Mouse (Mus musculus) splenic B cell, adult 2 months (primary cell): Measurements from ENCODE around the gene Gcc2.

Source experiments
- DNase-seq: peaks from one replicate; pipeline ENCODE4 v3.0.0-alpha.2; 2011; ENCODE audit warnings: low read depth, low spot score
- H3K27me3 ChIP-seq: 2 replicates; pipeline ENCODE4 v1.6.1; 2012; ENCODE audit warnings: mild to moderate bottlenecking, low read length, moderate library complexity, mixed read lengths; ENCODE audit not compliant: control insufficient read depth, poor library complexity, insufficient read depth, severe bottlenecking
- H3K36me3 ChIP-seq: 2 replicates; pipeline ENCODE4 v1.6.1; 2012; ENCODE audit warnings: mild to moderate bottlenecking, low read length, moderate library complexity, mixed read lengths; ENCODE audit not compliant: control insufficient read depth, poor library complexity, insufficient read depth, severe bottlenecking

Gcc2 gene

GRCm38 (mm10) chr10:58249535-58249934 is 5.8 kb upstream of the Gcc2 start:
- Histone ChIP-seq H3K36me3 (no peaks in the 10 kb centered on the region), H3K27me3 (no peaks in the 10 kb centered on the region)
- DNase-seq, result peak; percentile 13

- peak; percentile 16 for DNase-seq
- Histone ChIP-seq H3K27me3 (no peaks in the 10 kb centered on the region), H3K36me3 (no peaks in the 10 kb centered on the region)
Measured at GRCm38 (mm10) chr10:58254635-58255175, 592 bp upstream of the Gcc2 start.

DNA sequence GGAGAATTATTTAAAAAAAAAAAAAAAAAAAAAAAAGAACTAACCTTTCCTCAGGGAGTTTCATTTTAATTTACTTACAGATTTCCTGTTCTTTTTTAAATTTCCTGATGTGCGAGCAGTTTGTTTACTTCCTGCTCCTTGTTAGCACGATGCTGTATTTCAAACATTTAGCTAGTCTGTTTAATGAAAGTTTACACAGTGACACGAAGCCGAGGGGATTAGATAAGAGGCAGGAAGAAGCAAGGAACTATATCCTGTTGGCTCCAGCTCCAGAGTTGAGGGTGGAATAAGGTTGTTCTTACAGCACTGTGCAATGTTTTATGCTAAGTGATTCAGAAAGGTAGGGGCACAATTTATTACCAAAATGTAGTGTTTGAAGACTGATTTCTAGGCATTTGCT is 657 bp downstream of the Gcc2 start:
- peaks cover 5% of the 10 kb centered on the region; the same call in 1 of the 2 replicates for H3K36me3 ChIP-seq
- no peak for DNase-seq
- H3K27me3 ChIP-seq, result no peaks in the 10 kb centered on the region

DNA sequence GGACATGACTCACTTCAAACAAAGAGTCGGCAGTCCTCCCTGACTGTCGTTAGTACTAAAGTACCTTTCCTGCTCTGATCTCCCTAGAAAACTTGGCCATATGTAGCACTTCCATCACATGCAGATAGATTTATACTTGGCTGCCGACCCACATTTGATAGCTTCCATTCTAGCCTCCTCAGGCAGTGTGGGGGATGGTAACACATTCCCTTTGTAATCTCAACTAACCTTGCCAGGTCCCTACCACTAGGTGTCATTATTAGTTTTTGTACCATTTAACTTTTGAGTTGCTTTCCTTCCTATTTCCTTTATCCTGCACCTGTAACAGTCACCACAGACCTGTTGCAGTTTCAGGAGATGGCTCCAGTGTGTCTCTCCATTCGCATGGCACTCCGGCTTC is 3.2 kb downstream of the Gcc2 start:
- peaks cover 5% of the 10 kb centered on the region for H3K36me3 ChIP-seq
- DNase-seq, result peak; percentile 38
- no peaks in the 10 kb centered on the region for H3K27me3 ChIP-seq

DNA sequence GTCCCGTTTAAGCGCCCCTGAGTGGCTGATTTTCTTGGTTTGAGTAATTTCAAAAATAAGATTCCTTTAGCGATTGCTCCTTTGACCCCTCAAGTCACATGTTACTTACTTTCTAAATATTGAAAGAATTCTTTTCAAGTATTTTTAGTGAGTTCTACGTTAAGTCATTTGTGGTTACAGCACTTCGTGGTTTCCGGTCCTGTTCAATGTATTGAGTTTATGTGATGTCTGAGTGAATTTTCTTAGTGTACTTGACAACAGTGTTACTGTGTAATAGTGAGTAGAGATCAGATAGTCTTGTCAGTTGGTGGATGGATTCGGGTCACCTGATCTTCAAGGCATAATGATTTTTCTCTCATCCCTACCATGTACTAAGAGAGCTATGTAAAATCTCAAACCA is 26.9 kb downstream of the Gcc2 start:
- peaks cover 12% of the 10 kb centered on the region for H3K36me3 ChIP-seq
- no peaks in the 10 kb centered on the region for H3K27me3 ChIP-seq
- no peak for DNase-seq

DNA sequence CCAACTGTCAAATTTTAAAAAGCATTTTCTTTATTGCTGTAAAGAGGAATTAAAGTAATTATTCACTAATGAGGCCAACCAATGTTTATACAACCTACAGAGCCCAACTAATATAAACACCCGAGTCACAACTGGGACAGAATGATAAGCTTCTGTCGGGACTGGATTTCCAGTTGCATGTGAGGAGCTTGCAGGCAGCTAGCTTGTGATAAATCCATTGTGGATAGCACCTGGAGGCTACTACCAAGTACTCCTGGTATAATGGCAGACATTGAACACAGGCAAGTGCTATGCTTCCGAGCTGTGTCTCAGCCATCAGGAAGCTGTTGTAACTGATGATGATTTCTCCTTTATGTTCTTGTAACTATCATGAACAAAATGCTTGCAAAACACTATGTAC is 35.4 kb downstream of the Gcc2 start:
- Histone ChIP-seq H3K27me3 (no peaks in the 10 kb centered on the region), H3K36me3 (peaks cover 19% of the 10 kb centered on the region)
- DNase-seq, result no peak

- peaks cover 21% of the 10 kb centered on the region; the same call in 1 of the 2 replicates for H3K36me3 ChIP-seq
- DNase-seq, result no peak
- H3K27me3 ChIP-seq, result no peaks in the 10 kb centered on the region
Measured at GRCm38 (mm10) chr10:58294246-58294645, 38.9 kb downstream of the Gcc2 start.

DNA sequence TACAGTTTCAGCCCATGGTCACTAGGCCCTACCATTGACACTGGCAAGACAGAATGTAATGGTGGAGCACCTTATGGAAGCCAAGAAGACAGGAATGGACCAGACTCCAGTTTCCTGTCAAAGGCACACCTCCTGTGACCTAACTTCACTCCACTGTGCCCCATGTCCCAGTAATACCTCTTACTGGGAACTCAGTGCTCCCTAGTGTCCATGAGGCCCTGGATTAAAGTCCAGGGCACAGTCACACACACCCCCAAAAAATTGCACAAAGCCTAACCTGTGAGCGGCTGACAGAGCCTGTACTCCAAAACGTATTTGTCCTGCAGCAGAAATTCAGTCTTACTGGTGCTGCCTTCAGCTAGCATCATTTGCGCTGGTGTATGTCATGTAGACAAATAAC is 40.3 kb downstream of the Gcc2 start:
- H3K36me3 ChIP-seq, result peaks cover 19% of the 10 kb centered on the region
- no peak for DNase-seq

GRCm38 (mm10) chr10:58304996-58305395 is 49.7 kb downstream of the Gcc2 start:
- Histone ChIP-seq H3K36me3 (peaks cover 7% of the 10 kb centered on the region), H3K27me3 (no peaks in the 10 kb centered on the region; the same call in 1 of the 2 replicates)
- DNase-seq, result no peak

More for the DNA sequence above, 40.3 kb downstream of the Gcc2 start:
- no peaks in the 10 kb centered on the region for H3K27me3 ChIP-seq

GRCm38 (mm10) chr10:58306897-58307296 is 51.6 kb downstream of the Gcc2 start:
- no peaks in the 10 kb centered on the region for H3K27me3 ChIP-seq
- peaks cover 8% of the 10 kb centered on the region for H3K36me3 ChIP-seq
- no peak for DNase-seq

- DNase-seq, result no peak
- Histone ChIP-seq H3K27me3 (no peaks in the 10 kb centered on the region), H3K36me3 (peaks cover 6% of the 10 kb centered on the region; the same call in 1 of the 2 replicates)
Measured at GRCm38 (mm10) chr10:58310791-58311190, 55.5 kb downstream of the Gcc2 start.

- DNase-seq, result peak; percentile 33
- H3K36me3 ChIP-seq, result peaks cover 6% of the 10 kb centered on the region; the same call in 1 of the 2 replicates
- H3K27me3 ChIP-seq, result no peaks in the 10 kb centered on the region
Measured at GRCm38 (mm10) chr10:58312887-58313286, 57.6 kb downstream of the Gcc2 start.

- Histone ChIP-seq H3K27me3 (no peaks in the 10 kb centered on the region), H3K36me3 (no peaks in the 10 kb centered on the region)
- no peak for DNase-seq
Measured at GRCm38 (mm10) chr10:58320881-58321280, 65.6 kb downstream of the Gcc2 start.

- H3K36me3 ChIP-seq, result no peaks in the 10 kb centered on the region
- no peaks in the 10 kb centered on the region for H3K27me3 ChIP-seq
- no peak for DNase-seq
Measured at GRCm38 (mm10) chr10:58322361-58323027, 67.2 kb downstream of the Gcc2 start.

GRCm38 (mm10) chr10:58323028-58323991 is 68.0 kb downstream of the Gcc2 start, which contains the start of gene Lims1:
TSS of gene Lims1 (plus strand) at chr10:58323466.
- Histone ChIP-seq H3K27me3 (no peaks in the 10 kb centered on the region), H3K36me3 (no peaks in the 10 kb centered on the region)
- peak; percentile 99 for DNase-seq
